Mouse (Mus musculus) thymus, postnatal 25 days (tissue): ENCODE measurements around the gene 4933428G20Rik.

Experiments
- DNase-seq: peaks from one replicate; pipeline ENCODE4 v3.0.0; 2022

Gene 4933428G20Rik

DNA sequence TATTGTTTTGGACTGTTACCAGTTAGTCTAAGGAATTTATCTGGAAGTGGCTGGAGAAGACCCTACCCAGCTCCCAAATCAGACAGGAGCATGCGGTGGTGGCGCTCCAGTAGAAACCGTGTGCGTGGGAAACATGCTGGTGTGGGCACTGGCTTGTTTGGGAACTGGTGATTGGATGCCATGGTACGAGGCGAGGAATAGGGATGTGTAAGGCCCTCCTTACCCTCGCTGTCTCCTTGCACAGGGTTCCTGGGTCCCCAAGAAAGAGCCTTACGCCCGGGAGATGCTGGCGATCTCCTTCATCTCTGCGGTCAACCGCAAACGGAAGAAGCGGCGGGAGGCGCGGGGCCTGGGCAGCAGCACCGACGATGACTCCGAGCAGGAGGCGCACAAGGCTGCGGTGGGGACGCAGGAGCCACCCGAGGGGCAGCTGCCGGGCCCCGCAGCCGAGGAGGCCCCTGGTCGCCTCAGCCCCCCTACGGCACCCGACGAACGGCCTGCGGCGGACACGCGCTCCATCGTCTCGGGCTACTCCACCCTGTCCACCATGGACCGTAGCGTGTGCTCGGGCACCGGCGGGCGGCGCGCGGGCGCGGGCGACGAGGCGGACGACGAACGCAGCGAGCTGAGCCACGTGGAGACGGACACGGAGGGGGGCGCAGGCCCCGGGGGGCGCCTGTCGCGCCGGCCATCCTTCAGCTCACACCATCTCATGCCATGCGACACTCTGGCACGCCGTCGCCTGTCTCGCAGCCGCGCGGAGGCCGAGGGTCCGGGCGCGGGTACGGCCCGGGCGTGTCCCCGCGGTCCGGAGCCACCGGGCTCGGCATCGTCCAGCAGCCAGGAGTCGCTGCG, at the start of gene 4933428G20Rik:
TSS of gene 4933428G20Rik (minus strand) at position 476 of the 855 bp plus-strand sequence.
- no peak for DNase-seq

DNA sequence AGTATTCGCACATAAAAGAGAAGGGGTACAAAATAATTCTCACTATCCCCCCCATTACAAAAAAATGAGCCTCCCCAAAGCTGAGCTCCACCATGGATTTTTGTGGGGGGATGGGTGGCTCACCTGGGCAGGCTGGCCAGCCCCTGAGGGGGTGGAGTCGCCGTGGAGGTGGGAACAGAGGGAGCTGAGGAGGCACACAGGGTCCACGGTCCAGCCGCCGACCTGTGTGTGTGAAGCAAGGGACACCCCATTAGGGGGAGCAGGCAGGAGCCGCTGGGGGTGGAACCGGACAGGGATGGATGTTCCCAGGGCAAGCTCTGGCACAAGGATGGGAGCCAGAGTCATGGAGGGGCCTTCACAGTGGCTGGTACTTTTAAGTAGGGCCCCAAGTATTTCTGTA, 48.6 kb upstream of the 4933428G20Rik start:
- no peak for DNase-seq

DNA sequence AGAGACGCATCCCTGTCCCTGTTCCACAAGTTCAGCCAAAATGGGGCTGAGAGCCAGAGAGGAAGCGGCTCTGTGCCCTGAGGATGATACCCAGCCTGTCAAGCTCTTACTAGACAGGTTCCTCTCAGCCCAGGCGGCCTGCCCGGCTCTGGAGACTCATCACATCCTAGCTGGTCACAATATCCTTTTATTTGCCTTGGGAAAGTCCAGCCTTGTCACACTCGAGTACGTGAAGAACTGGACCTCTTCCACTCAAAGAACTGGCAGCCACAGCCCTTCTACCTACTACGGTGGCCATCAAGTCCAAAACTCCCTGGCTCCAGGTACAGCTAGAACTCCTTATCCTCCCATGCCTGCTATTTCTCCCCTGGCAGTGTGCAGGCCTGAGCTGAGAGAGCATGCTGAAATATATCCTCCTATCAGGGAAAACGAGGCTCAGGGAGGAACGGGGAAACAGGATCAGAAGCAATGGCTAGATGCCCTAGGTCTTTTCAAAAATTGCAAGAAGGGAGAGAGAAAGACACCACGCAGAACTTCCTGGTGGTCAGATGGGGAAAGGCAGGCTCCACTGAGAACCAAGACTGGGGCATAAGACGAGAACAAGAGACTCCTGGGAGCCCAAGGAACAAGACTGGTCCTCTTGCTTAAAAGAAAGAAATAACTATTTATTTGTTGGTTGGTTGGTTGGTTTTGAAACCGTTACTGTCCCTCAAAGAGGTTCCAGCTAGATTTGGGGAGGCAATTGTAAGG, 48.0 kb upstream of the 4933428G20Rik start:
- DNase-seq = no peak

DNA sequence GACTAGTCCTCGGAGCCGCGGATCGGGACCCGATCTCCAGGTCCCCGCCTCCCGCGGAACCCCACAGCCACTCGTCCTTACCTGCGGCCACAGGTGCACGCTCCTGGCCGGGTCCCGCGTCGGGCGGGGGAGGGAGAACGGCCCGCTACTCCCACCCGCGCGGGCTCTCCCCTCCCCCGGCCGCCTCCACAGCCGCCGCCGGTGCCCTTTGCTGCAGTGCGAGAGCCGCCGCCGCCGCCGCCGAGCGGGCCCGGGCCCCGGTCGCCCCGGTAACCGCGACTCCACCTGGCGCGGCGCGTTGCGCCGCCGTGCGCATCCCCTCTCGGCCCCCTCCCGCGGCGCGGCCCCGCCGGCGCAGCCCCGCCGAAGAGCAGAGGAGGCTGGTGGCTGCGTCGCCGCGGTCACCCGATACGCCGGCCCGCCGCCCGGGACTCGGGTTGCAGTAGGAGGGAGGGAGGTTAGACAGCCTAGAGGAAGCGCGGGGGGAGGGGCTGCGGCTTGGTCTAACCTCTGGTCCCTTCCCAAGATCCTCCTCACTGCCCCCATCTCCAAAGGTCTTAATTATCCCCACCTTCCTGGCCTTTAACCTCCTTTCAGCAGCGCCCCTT, 46.8 kb upstream of the 4933428G20Rik start:
- peak; percentile 14 for DNase-seq

DNA sequence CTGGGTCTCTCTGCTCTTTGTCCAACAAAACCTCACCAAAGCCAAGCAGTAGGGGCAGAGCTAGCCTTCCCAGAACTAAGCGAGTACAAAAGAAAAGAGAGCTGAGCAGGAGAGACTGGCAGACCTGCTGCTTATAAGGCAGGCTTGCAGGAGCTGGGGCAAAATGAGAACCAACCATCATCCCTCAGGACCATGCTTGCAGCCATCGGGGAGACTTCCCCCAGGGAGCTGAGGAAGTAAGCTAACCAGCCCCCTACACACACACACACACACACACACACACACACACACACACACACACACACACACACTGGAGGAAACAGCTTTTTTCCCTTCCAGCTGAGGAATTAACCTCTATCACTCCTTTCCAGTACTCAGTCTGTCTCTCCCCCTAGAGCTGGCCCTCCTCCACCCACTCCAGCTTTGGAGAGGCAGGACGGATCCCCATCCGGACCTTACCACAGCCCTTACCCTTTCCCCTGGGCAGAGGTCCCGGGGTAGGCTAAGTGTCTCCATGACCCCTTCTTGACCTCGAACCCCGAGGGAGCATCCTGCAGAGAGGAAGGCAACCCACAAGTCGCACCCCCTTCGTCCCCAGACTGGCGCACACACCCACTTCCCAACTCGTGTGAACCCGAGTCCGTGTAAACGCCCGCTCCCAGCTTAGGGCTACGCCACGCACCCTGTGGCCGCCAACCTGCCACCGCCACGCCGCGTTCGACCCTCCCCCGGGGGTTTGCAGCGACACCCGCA, 45.8 kb upstream of the 4933428G20Rik start:
- peak; percentile 5 for DNase-seq

DNA sequence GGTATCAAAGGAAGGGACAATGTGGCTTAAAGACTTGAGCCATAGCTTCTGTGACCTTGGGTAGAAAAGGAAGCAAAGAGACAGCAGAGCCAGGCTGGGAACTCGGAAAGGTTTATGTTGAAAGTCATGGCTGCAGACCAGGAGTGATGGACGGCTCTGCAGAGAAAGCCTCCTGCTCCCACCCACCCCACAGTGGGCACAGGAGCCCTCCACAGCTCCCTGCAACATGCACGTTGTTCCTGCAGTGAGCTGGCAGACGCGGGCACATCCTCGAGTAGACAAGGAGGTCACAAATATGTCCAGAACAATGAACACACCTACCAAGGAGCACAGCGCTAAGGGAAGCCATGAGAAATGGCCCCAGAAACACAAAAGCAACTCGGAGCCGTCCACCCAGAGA, 43.7 kb upstream of the 4933428G20Rik start:
- DNase-seq = no peak

DNA sequence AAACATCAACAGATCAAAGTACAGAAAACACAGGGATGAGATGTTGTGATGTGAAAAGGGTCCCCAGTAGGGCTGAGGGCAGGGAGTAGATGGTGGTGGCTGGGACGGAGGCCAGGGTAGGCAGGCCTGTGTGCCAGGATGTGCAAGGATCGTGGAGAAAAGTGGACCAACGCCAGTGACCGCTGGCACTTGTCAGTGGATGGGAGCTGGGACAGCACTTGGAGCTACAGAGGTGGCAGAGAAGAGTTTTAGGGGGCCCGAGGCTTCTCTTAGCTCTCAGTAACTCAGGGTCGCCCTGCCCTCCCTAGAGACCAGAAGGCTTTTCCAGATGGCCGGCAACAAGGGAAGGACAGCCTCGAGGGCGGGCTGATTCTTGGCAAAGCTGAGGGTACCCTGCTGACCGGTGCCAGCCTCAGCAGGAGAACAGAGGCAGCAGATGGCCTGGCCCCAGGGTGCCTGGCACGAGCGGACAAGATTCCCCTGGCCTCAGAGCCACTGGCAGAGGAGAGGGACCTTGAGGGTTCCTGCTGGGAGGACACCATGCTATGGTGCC, 43.1 kb upstream of the 4933428G20Rik start:
- DNase-seq = no peak

DNA sequence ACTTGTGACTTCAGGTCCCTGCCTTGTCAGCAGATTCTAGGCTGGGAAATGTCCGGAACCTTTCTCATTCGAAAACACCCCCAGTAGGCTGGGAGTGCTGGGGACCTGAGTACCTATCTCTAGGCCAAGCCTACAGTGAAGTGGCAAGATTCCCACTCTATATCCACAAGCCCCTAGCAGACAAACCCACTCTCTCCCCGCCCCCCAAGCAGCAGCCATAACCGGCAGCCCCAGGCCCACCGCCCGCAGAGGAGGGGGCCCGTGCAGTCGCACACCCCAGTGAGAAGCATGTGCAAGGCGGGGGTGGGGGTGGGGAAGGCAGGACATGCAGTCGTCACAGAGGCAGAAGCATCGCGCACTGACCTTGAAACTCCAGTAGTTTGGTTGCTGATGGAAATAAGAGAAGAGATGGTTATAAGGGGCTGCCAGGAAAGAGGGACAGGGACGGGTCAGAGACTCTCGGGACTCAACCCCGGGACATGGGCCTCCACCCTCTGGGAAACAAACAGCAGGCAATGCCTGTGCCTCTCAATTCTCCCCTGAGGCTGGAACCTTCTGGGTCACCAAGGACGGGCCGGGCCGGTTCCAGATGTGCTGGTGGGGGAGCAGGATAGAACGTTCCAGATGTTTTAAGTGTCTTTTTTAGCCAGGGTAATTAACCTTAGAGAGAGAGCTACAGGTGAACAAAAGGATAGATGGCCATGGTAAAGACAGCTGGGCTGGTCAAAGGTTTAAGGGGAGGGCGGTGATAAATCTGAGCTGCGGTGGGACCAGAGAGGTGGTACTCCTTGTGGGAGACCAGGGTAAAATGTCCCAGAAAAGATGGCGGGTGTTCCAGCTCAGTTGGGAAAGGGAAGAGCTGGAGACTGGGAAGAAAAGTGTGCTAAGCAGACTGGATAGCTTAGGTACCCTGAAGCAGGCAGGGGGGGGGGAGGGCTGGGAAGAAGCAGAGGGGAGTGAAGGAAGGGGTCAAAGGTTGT, 42.3 kb upstream of the 4933428G20Rik start:
- no peak for DNase-seq

DNA sequence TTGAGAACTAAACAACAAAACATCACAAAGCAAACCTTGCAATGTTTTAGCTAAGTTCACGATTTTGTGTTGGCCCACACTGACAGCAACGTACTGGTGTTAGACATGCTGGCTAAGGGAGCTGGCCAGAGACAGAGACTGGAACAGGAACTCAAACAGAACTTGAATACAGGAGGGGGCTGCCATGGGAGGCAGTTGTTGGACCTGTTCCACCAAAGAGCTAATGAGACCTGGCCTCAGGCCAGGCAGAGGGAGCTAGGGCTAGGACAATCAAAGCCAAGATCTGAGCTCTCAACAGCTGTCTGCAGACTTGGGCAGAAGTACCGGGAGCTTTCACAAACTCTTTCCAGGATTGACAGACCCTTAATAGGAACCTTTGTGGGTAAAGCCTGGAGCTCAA, 40.5 kb upstream of the 4933428G20Rik start:
- DNase-seq = no peak

DNA sequence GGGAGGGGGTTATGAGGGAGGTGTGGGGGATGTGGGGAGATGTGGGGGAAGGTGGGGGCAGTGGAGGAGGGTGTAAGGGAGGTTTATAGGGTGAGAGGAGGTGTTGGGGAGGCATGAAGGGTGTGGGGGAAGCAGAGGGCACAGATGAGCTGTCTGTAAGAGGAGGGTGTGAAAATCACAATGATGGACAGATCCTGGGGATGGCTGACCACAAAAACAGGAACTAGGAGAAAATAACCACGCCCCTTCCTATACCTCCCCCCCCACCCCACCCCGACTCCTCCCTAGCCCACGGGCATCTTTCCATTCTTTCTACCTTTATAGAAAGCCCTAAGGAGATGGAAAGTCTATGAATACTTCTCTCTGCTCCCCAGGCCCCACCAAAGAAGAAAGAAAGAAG, 40.0 kb upstream of the 4933428G20Rik start:
- no peak for DNase-seq

DNA sequence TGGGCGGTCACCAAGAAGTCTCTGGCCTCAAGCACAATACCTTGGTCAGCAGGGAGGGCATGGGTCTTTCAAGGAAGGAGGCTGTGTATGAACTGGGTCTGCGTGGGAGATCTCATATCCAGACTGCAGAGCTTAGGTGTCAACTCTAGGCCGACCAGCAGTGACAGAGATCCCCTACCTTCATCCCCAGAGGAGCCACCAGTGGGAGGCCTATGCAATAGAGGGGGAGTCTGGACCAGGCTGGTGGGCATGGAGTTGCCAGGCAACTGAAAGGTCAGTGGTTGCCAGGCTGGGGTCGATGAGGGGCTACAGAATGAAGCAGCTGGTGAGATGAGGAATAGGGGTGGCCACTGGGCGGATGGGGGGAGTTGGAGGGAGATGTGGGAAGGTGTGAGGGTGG, 39.5 kb upstream of the 4933428G20Rik start:
- no peak for DNase-seq

DNA sequence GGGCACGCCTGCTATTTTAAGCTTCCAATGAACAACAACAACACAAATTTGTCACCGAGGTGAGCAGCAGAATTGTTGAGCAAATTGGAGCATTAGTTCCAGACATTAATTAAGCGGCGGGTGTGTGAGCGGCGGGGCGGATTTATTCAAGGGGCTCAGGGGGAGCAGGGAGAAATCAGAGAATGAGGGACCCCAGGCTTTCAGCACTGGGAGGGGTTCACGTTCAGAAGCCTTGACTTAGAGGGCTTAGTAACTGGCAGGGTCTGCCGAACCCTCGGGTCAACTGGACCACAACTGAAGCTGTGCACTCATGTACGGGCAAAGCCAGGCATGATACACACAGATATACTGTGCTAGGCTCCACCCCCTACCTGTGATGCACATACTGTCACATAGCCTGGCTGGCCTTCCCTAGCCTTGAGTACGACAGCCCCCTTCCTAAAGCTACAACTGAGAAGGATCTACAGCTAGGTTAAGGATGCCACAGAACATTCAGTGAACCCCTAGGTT, 37.5 kb upstream of the 4933428G20Rik start:
- DNase-seq = no peak

DNA sequence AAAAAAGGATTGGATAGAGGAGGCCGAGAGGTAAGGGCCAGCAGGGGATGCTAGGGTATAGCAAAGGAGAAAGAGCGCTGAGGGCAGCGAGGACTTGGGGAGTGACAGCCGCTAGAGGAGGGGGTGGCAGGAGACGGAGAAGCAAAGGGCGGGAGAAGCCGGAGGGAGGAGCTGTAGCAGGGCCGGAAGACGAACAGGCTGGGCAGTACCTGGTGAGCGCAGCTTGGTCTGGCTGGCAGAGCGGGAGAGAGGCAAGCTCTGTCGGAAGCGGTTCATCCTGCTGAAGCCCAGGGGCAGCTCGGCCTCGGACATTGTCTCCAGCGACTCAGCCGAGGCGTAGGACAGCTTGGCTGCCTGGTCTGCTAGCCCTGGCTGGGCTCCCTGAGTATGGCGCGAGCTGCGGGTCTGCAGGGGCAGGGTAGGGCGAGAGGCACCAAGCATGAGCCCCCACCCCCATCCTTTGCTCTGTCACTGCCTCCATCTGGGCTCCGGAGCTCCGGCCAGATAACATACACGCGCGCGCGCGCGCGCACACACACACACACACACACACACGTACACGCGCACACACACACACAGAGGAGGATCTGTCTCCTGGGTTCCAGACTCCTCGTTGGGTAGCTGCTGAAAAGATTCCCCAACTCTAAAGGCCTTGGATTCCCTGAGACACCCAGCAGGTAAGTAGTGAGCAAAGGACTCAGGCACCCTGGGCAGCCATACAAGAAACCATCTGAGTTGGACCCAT, 36.9 kb upstream of the 4933428G20Rik start:
- peak; percentile 8 for DNase-seq

DNA sequence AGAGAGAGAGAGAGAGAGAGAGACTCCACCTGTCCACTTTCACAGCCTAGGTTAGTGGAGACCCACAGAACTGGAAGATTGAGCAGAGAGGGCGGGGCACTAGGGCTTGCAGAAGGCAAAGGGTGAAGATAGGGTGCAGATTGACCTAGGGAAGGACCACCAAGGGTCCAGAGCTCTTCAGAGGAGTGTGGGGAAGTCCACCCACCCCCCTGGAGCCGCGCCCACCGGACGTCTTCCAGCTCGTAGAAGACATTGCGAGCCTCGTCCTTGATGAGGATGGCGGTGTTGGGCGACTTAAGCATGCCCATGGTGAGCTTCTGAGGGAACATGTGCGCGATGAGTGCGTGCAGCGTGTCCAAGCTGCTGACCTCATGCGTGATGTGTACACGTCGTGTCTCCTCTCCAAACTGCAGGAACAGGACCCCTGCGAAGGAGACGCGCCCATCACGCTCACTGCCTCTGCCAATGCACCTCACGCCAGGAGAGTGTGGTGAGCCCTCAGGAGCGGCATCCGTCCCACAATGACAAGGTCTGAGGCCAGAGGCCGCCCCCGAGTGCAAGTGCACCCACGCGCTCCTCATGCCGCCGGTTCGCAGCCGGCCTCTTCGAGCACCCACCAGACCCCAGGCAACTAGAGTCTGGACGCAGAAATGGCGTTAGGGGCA, 36.1 kb upstream of the 4933428G20Rik start:
- DNase-seq = no peak

DNA sequence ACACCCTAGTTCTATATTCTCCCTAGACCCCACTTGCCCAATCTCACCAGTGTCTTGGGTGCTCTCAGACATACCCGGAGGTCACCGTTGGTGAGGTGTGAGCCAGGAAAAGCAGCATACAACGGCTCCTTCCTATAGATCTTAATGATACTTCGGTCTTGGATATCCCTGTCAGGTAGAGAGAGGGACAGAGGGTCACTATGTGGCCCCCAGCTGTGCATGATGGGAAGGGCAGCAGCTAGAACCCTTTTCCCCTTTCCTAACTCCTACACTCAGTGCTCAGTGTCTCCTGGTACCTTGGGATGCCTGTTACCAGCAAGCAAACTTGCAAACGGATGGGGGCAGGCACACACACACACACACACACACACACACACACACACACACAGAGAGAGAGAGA, 35.5 kb upstream of the 4933428G20Rik start:
- no peak for DNase-seq

DNA sequence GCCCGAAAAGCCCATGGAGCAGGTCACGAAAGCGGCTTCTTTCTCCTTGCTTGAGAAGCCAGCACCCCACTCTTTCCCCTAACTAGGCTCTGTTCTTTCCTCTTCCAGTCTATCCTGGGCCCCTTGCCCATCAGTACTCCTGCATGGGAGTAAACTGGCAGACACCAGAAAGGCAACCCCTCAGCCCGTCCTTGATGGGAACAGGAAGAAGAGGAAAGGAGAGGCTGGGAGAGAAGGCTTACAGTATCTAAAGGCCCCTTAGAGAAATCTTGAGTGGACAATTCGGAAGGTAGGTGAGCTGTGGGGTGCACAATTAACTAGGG, 35.1 kb upstream of the 4933428G20Rik start:
- DNase-seq = no peak

DNA sequence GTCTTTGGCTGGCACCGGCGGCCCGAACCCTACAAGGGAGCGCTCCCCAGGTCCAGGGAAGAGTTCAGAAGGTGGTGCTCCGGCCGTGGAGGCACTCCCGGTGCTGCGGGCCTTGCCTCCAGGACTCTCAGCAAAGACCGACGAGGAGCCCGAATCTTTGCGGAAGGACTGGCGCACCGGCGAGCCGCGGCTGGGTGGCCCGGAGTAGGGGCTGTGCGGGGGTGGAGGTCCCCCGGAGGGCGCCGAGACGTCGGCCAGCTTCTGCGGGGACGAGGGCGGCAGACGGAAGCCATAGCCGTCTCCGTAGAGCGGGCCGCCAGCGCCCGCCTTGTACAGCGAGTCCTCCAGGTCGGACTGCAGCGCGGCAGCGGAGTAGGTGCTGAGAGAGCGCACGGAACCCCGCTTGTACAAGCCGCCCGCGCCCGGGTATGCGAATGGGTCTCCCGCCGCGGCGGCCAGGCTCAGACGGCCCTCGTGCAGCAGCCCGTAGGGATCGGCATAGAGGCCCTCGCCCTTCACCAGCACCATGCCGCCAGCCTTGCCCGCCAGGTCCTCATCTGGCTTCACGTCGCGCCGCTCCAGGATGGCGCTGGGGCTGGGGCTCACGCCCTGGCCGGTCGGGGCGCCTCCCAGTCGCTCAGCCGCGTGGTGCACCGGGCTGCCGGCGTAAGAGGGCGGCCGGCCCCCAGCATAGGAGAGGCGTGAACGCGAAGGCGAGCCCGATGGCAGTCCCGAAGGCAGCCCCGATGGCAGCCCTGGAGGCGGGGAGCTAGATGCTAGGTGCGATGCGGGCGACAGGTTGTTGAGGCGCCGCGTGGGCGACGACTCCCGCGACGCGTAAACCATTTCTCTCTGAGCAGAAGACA, 34.5 kb upstream of the 4933428G20Rik start:
- peak; percentile 25 for DNase-seq

DNA sequence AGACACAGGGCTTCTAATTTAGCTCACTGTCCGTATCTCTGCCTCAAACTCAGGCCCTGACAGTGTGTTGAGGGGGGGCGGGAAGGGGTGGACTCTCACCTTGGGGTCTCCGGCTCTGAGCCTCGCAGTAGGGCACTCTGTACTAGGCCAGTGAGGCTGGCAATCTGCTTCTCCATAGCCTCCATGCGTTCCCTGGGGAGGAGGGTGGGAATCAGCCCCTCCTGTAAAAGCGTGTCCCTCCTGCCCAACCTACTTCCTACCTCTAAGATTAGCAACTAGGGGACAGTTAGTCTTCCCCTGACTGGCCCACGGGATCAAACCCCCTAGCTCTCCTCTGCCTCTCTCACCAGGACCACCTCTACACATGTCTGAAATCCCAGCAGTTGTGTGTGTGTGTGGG, 33.5 kb upstream of the 4933428G20Rik start:
- no peak for DNase-seq
